Mouse (Mus musculus) heart, adult 2 months (tissue): ENCODE results near the gene Lrrc61.

Experiments used
- CTCF ChIP-seq: fragments of 200-600 bp; IDR thresholded peaks from 2 replicates; pipeline ENCODE4 v1.8.1; 2022; ENCODE audit warnings: antibody characterized with exemption, mild to moderate bottlenecking, moderate library complexity
- POLR2A ChIP-seq: fragments of 200-500 bp; IDR thresholded peaks from 2 replicates; pipeline ENCODE4 v1.6.1; 2011; ENCODE audit warnings: mild to moderate bottlenecking, low read depth, low read length, control low read depth; ENCODE audit not compliant: insufficient read depth

DNA sequence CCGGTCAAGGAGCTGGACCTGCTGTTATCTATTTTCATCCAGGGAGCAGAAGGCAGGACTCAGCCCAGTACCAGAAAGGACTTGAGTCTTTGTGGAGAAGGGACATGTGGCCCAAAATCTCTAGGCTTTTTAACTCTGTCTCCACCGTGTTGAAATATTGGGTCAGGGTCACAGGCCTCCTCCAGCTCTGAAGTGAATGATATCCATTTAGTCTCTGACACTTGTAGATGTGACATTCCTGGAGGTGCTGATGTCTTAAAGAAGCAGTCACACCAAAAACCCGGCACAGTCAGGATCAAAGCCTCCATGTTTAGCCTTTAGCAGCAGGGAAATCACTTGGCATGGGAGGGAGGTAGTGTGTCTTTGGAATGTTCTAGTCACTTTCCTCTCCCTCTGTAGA is 13.9 kb upstream of the Lrrc61 start:
- TF ChIP-seq POLR2A (no peak), CTCF (no peak)
